Mouse (Mus musculus): ENCODE measurements around the gene Mob2. TPM values are rescaled to one million over a fixed set of nuclear protein-coding genes. Genes with fewer than 3 reads are reported as not detected.

Gene Mob2
- polyA plus RNA-seq, 1 experiment from 2014 or later, result 64.6 TPM

DNA sequence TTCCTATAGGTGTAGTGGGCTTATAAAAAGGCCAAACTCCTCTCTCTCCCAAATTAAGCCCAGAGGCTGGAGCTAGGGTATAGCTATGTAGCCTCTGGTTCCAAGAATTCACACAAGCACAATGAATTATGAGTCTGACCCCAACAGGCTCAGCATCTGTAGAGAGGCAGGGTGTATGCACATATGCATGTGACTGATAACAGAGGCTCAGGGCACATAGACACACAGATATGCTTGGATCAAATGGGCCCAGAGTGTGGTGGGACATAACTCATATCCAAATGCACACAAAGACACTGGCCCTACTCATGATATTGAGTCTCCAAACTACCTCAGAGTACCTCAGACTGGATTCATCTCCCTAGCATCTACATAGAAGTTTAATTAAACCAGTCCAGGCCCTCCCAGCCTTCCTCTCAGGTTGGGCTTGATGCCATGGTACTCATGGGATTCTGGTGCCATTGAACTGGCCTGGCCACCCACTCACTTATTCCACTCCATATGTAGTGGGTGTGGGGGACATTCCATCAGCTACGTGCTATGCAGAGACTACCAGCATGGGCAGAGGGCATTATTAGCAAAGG is 26.3 kb upstream of the Mob2 start:
- Histone ChIP-seq H3K27ac (peak overlapping the region; percentile 99), H3K4me3 (peak overlapping the region; percentile 20), H3K4me2 (peak overlapping the region; percentile 68), H3K36me3 (peaks cover 49% of the 10 kb centered on the region), H3K27me3 (replicated peaks) (peaks cover 79% of the 10 kb centered on the region), H3K4me1 (peaks cover 86% of the 10 kb centered on the region), H3K9ac (peak overlapping the region; percentile 75), H3K9me3 (replicated peaks) (no peaks in the 10 kb centered on the region)
- 43% methylated on average over 1 of the region's 1 CpGs for WGBS (ENCODE audit: insufficient replicate concordance)
- ATAC-seq, result peak; percentile 98

DNA sequence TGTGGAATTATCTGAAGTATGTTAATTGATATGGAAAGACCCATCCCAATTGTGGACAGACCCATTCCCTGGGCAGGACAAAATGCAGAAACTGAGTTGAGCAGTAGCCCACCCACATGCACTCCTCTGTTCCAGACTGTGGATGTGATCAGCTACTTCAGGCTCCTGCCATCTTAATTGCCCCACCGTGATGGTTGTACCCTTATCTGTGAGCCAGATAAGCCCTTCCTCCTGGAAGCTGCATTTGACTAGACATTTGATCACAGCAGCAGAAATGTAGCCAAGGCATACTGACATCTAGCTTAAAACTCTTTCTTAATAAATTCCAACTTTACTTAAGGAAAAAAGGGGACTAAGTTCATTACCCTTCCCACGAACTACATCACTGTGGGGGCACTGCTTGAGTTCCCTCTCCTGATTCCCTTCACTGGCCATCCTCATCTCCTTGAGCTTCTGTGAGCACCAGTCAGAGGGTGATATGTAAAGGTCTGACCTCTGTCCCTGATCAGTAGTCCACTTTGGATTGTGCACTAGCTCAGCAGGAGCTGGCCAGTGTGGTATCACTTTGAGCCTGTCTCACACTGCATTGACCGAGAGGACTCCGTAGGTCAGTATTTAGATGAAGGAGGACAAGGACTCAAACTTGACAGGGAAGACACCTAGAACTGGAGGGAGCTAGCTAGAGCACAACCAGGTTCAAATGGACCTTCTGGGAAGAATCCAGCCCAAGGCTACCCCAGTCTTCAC is 25.5 kb upstream of the Mob2 start:
- 50% methylated on average over 4 of the region's 4 CpGs for WGBS (ENCODE audit: insufficient replicate concordance)
- Histone ChIP-seq H3K9ac (peak overlapping the region; percentile 71), H3K4me2 (peak overlapping the region; percentile 68), H3K4me3 (peak overlapping the region; percentile 12; the same call in 1 of the 2 replicates), H3K9me3 (replicated peaks) (no peaks in the 10 kb centered on the region), H3K27ac (peak overlapping the region; percentile 99), H3K36me3 (peaks cover 57% of the 10 kb centered on the region), H3K27me3 (replicated peaks) (peaks cover 79% of the 10 kb centered on the region), H3K4me1 (peaks cover 82% of the 10 kb centered on the region)
- ATAC-seq, result peak; percentile 38; the same call in 1 of the 2 replicates

DNA sequence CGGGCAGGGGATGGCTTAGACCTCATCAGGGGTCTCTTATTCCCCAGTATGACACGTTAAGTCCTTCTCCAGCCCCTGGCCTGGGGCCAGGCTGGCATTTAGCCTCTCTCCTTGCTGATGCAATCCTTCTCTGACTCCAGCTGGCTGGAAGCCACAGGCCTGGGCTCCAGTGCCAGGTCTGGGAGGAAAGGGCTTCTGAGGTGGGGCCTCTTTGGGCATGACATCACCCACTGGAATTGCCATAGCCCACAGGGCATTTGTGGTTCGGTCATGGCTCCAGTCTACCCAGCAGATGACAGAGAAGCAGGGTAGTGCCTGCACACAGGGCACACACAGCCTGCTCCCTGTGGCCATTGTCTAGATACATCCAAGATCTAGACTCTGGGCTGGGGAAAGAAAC is 24.0 kb upstream of the Mob2 start:
- no peak overlapping the region for H3K27ac ChIP-seq
- H3K27me3 ChIP-seq (replicated peaks), result peaks cover 79% of the 10 kb centered on the region
- no peak overlapping the region for H3K4me2 ChIP-seq
- no peak overlapping the region for H3K4me3 ChIP-seq
- H3K9ac ChIP-seq, result peak overlapping the region; percentile 38
- H3K36me3 ChIP-seq, result peaks cover 61% of the 10 kb centered on the region
- no peaks in the 10 kb centered on the region for H3K9me3 ChIP-seq (replicated peaks)
- WGBS (ENCODE audit: insufficient replicate concordance), result 61% methylated on average over 3 of the region's 3 CpGs
- no peak for ATAC-seq
- H3K4me1 ChIP-seq, result peaks cover 68% of the 10 kb centered on the region

DNA sequence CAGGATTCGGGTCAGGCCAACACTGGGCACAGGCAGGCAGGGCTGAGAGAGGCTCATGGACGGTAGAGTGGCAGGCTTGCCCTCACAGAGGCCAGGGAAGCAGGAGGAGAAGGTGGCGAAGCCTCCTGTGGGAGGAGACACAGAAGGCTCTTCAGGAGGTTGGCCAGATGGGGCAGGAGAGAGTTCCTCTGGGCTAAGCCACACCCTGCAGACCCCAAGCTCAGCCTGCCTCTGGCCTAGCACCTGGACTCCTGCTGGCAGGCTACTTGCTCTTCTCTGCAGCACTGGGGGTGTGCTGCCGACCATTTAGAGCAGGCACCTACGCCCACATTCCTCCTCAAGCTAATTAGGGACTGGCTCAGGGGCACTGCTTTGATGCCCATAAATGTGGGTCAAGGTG is 23.5 kb upstream of the Mob2 start:
- H3K27me3 ChIP-seq (replicated peaks), result peaks cover 79% of the 10 kb centered on the region
- ATAC-seq, result no peak
- no peak overlapping the region for H3K4me3 ChIP-seq
- peaks cover 64% of the 10 kb centered on the region for H3K4me1 ChIP-seq
- peak overlapping the region; percentile 38 for H3K9ac ChIP-seq
- H3K27ac ChIP-seq, result no peak overlapping the region
- no peak overlapping the region for H3K4me2 ChIP-seq
- 19% methylated on average over 5 of the region's 5 CpGs for WGBS (ENCODE audit: insufficient replicate concordance)
- H3K9me3 ChIP-seq (replicated peaks), result no peaks in the 10 kb centered on the region
- peaks cover 60% of the 10 kb centered on the region for H3K36me3 ChIP-seq

DNA sequence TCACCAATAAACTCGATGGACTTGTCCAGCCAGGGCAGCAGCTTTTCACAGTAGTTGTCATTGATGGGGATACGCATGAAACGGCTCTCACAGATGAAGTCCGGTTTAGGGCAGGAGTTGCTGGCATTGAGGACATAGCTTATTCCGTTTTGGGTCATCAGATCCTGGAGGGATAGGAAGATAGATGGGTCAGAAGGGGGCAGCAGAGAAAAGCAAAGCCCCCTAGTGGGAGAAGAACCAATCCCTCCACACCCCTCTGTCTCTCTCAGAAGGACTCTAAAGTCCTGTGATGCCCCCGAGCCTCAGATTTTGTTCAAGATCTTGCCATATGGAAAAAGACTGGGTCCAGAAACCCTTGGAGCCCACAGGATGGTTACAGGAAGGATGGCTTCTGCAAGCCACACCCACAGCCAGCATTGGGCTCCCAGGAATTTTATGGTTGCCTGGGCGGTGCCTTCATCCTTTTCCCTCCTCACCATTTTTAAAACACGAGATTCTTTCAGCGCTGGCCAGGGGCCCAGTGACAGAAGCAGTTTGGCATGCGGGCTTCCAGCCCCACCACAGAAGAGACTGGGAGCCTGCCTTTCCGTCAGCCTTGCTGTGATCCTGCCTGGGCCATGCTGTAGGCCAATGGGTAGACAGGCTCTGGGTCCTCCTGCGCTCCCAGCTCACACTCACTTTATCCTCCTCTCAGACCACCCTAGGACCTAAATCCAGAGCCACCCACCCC is 22.9 kb upstream of the Mob2 start:
- Histone ChIP-seq H3K9me3 (replicated peaks) (no peaks in the 10 kb centered on the region), H3K27me3 (replicated peaks) (peaks cover 79% of the 10 kb centered on the region), H3K36me3 (peaks cover 60% of the 10 kb centered on the region), H3K4me3 (no peak overlapping the region), H3K27ac (no peak overlapping the region), H3K4me1 (peaks cover 57% of the 10 kb centered on the region), H3K9ac (0 out of 2 replicates have a peak overlapping the region, but pooled peaks have one; percentile 38), H3K4me2 (no peak overlapping the region)
- ATAC-seq, result no peak
- 31% methylated on average over 12 of the region's 12 CpGs for WGBS (ENCODE audit: insufficient replicate concordance)

DNA sequence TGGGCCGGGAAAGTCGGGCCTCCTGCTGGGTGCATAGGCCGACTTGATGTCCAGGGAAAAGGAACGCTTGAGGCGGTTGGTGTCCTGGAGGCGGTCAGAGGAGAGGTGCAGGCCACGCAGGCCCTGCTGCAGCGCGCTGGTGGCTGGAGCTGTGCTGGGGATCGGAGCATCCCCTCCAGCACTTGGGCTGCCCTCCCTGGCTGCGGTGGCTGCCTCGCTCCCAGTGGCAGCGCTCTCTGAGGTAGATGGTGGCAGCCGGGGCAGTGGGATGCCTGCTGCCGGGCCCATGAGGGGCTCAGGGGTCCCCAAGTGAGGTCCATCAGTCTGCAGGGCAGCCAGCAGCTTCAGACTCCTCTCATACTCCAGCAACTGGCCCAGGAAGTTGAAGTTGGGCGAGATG is 21.7 kb upstream of the Mob2 start:
- Histone ChIP-seq H3K4me1 (peaks cover 46% of the 10 kb centered on the region), H3K4me2 (peak overlapping the region; percentile 51), H3K27ac (no peak overlapping the region), H3K36me3 (peaks cover 53% of the 10 kb centered on the region), H3K9me3 (replicated peaks) (no peaks in the 10 kb centered on the region), H3K9ac (no peak overlapping the region), H3K27me3 (replicated peaks) (peaks cover 82% of the 10 kb centered on the region), H3K4me3 (0 out of 2 replicates have a peak overlapping the region, but pooled peaks have one; percentile 14)
- WGBS (ENCODE audit: insufficient replicate concordance), result 27% methylated on average over 16 of the region's 16 CpGs
- no peak for ATAC-seq

DNA sequence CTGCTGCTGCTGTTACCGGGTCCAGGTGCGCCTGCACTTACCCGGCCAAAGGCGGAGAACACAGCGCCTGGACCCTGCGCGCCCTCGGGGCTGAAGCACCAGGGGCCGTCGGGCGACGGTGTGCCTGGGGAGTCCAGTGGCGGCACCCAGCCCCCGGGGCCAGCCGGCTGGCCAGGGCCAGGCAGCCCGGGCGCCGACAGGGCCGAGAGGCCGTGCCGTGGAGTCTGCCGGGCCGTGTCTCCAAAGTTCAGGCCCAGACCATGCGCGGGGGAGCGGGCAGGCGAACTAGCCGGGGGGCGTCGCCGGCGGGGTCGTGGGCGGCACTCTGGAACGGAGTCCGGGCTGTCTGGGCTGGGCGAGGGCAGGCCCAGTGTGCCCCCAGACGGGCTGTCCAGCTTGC is 21.3 kb upstream of the Mob2 start:
- Histone ChIP-seq H3K27me3 (replicated peaks) (peaks cover 86% of the 10 kb centered on the region), H3K9ac (peak overlapping the region; percentile 33; the same call in 1 of the 2 replicates), H3K4me1 (peaks cover 41% of the 10 kb centered on the region), H3K9me3 (replicated peaks) (no peaks in the 10 kb centered on the region), H3K27ac (no peak overlapping the region), H3K4me2 (peak overlapping the region; percentile 51), H3K4me3 (peak overlapping the region; percentile 14; the same call in 1 of the 2 replicates), H3K36me3 (peaks cover 53% of the 10 kb centered on the region)
- 4% methylated on average over 36 of the region's 38 CpGs for WGBS (ENCODE audit: insufficient replicate concordance)
- ATAC-seq, result no peak

DNA sequence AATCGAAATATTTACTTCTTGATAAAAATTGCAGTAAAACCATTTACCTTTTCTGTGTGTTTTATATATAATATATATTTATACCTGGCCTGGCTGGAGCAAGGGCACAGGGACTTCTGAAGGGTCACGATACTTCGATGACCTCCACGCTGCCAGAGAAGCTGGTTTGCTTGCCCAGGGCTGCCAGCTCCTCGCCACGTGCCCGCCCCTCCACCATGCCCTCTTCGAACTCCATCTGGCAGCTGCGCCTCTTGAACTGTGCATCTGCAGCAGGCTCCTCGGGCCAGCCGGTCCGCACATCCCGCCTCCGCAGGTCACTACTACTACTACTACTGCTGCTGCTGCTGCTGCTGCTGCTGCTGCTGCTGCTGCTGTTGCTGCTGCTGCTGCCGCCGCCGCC is 20.9 kb upstream of the Mob2 start:
- Histone ChIP-seq H3K9me3 (replicated peaks) (no peaks in the 10 kb centered on the region), H3K27me3 (replicated peaks) (peaks cover 91% of the 10 kb centered on the region), H3K9ac (no peak overlapping the region), H3K27ac (no peak overlapping the region), H3K4me2 (peak overlapping the region; percentile 51), H3K36me3 (peaks cover 53% of the 10 kb centered on the region), H3K4me1 (peaks cover 39% of the 10 kb centered on the region), H3K4me3 (peak overlapping the region; percentile 14; the same call in 1 of the 2 replicates)
- 24% methylated on average over 17 of the region's 17 CpGs for WGBS (ENCODE audit: insufficient replicate concordance)
- no peak for ATAC-seq

DNA sequence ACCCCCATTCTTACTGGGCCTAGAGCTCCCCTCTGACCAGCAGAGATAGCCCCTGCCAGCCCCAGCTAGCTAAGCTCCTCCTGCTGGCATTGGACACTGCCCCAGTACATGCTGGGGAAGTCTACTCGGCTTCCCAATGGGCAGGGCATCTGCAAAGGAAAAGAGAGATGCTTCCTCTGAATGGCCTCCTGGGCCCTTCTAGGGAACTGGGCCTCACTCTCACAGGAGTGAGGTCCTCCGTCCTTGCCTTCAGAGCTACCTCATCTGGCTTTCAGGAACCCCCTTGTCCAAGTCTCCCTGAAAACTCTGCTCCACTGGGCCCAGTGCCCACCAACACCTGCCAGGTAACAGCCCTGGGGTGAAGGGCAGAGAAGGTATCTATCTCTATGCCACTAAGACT is 20.0 kb upstream of the Mob2 start:
- Histone ChIP-seq H3K9me3 (replicated peaks) (no peaks in the 10 kb centered on the region), H3K27ac (no peak overlapping the region), H3K4me1 (peaks cover 30% of the 10 kb centered on the region), H3K4me3 (no peak overlapping the region), H3K36me3 (peaks cover 52% of the 10 kb centered on the region), H3K9ac (no peak overlapping the region), H3K4me2 (no peak overlapping the region), H3K27me3 (replicated peaks) (peaks cover 99% of the 10 kb centered on the region)
- ATAC-seq, result no peak
- WGBS (ENCODE audit: insufficient replicate concordance), result 47% methylated on average over 2 of the region's 2 CpGs

DNA sequence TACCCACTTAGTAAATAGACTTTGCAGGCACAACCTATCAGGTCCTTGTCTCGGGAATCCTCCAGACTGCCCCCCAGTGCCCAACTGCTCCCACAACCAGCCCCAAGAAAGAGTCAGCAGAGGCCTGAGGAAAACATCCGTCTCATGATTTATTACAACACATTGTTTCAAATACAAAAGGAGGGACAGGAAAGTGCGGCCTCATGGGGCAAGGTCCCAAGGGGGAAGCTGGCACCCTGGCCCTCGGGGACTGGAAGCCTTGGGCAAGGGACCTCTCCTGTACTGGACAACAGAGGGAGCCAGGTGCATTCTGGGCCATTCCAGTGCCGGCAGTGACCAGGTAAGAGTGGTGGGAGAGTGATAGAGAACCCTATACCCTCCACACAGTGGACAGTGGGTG is 18.5 kb upstream of the Mob2 start:
- Histone ChIP-seq H3K4me1 (peaks cover 15% of the 10 kb centered on the region), H3K9me3 (replicated peaks) (no peaks in the 10 kb centered on the region), H3K4me3 (no peak overlapping the region), H3K9ac (no peak overlapping the region), H3K4me2 (no peak overlapping the region), H3K27ac (no peak overlapping the region), H3K27me3 (replicated peaks) (peaks cover 99% of the 10 kb centered on the region), H3K36me3 (peaks cover 37% of the 10 kb centered on the region)
- no peak for ATAC-seq
- WGBS (ENCODE audit: insufficient replicate concordance), result 36% methylated on average over 5 of the region's 5 CpGs

DNA sequence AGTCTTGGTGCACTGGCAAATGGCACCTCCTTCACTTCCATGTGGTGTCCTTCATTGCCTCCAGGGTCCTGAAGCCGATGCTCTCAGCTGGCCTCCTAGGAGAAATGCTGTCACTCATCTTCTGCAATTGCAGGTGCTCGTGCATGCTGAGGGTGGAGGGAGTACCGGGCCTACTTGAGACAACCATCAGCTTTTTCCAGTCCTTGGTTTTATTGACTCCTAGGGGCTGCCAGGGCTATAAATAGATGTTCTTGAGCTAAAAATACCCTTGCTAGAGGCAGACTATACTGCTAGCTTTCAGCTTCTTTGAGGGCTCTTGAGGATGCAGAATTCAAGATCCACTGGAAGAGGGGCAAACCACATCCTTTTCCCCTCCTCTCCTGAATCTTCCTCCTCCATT is 16.3 kb upstream of the Mob2 start:
- peaks cover 84% of the 10 kb centered on the region for H3K27me3 ChIP-seq (replicated peaks)
- no peak overlapping the region for H3K4me2 ChIP-seq
- 43% methylated on average over 3 of the region's 3 CpGs for WGBS (ENCODE audit: insufficient replicate concordance)

More for the DNA sequence above, 16.3 kb upstream of the Mob2 start:
- Histone ChIP-seq H3K9me3 (replicated peaks) (no peaks in the 10 kb centered on the region), H3K4me1 (peaks cover 5% of the 10 kb centered on the region), H3K4me3 (no peak overlapping the region), H3K36me3 (peaks cover 14% of the 10 kb centered on the region), H3K9ac (no peak overlapping the region), H3K27ac (no peak overlapping the region)
- no peak for ATAC-seq
